Mouse (Mus musculus) neutrophil, adult 5-6 weeks (primary cell): ENCODE results near the gene Zfp747. TPM values are rescaled to one million over a fixed set of nuclear protein-coding genes. Genes with fewer than 3 reads are reported as not detected.
"Not testable (repeated sequence)": the region's sequence is repeated elsewhere in the genome, so short reads cannot be mapped to it uniquely, and the experiment has no call there.

ENCODE experiments used
- ATAC-seq: fragments of 151-379, 151-347 bp; 2 replicates; pipeline ENCODE4 v1.8.0; 2017; ENCODE audit warnings: mild to moderate bottlenecking, moderate TSS enrichment; ENCODE audit not compliant: insufficient number of reproducible peaks, poor library complexity, low FRiP score, severe bottlenecking; ENCODE audit errors: extremely low read depth
- total RNA-seq: library from RNA; stranded (forward); fragments of 200-1000 nt; gene quantifications from 2 replicates; pipeline ENCODE4 v1.2.3, GENCODE M21; 2017

Gene Zfp747
- total RNA-seq, 1 experiment from 2014 or later, result 24.2 TPM

GRCm38 (mm10) chr7:127342888-127343287 lies 33.0 kb downstream of the Zfp747 start:
- no peak for ATAC-seq

DNA sequence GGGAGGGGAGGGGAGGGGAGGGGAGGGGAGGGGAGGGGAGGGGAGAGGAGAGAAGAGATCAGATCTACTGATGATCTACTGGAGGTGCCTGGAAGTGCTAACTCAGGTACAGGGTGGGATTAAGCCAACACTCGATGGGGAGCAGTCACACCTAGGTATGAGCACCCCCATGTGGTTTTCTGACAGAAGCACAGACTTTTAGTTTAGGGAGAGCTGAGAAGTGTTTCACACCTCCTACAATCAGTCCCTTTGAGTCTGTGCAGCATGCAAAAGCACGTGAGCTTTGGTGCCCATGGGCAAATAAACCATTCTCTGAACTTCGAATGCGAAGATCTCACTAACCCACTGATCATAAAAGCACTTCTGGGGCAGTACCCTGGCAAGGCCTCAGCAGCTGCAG lies 33.5 kb downstream of the Zfp747 start:
- no peak for ATAC-seq

- ATAC-seq, result not testable (repeated sequence)
Observed at GRCm38 (mm10) chr7:127341861-127342260, 34.0 kb downstream of the Zfp747 start.

DNA sequence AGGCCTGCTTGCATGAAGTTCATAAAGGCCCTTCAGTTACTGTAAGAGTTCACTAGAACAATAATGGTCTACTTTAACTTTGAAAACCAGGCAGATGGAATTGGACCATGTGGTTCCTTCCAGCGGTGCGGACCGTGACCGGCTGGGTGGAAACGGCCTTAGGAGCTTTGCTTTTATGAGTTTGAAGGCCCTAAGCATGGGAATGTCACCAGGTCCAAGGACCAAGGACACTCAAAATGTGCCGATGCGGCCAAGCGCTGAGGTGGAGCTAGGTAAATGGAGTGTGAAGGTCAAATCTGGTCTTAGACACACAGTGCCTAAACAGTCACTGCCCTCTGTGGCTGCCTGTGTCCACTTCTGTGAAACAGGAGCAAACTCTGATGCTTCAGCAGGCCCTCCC lies 34.5 kb downstream of the Zfp747 start:
- ATAC-seq, result no peak

GRCm38 (mm10) chr7:127337636-127338035 lies 38.2 kb downstream of the Zfp747 start:
- ATAC-seq, result no peak

DNA sequence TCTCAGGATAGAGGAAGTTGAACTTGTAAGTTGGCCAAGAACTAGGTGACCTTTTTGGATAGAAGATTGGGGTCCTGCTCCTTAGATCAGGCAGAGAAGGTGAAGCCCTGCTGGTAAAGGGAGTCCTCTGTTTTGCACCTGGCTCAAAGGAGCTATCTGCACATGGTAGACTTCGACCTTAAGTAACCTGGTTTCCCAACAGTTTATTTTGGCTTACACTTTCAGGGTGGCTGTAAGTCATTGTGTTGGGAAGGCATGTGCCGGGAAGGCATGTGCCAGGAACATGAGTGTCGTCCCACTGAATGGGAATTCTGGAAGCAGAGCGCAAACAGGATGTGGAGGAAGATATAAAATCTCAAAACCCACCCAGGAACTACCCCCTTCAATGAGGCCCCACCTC lies 40.2 kb downstream of the Zfp747 start:
- ATAC-seq, result no peak

- no peak for ATAC-seq
Observed at GRCm38 (mm10) chr7:127333240-127333639, 42.6 kb downstream of the Zfp747 start.

DNA sequence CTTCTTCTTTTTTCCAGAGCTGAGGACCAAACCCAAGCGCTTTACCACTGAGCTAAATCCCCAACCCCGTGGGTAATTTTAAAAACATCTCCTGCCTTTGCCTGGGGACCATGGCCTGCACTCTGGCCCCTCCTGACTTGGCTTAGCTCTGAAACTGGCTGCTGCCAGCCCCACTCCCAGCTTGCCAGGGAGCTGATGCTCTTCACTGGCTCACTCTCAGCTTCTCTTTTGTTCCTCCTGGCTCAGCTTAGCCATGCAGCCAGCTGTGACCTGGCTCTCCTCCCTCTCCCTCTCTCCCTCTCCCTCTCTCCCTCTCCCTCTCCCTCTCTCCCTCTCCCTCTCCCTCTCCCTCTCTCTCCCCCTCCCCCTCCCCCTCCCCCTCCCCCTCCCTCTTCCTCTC lies 49.2 kb downstream of the Zfp747 start:
- no peak for ATAC-seq

DNA sequence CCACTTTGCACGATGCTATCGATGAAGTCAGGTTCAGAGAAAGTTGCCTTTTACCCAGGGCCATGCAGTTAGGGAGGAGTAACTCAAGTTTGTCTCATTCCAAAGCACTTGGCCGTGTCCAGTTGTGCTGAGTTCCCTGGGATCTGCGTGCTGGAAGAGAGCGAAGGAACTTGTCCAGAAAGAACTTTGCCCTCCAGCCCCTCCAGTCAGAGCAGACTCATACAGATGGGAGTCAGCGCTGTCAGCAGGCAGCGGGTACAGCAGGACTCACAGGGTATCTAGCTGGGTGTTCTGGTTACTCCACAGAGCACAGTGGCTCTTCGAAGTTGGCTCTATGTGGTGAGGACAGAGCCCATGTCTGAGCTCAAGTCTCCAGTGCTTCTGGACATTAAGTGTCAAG lies 50.3 kb downstream of the Zfp747 start:
- no peak for ATAC-seq

GRCm38 (mm10) chr7:127324944-127325343 lies 50.9 kb downstream of the Zfp747 start:
- ATAC-seq, result no peak

Other genes starting within 250 kb of the Zfp747 start
- gene Spn, start 238.2 kb downstream of the Zfp747 start, total RNA-seq, result 66.1 and 71.7 TPM in 2 replicates
- 54.4 and 58.3 TPM in 2 replicates for gene Cd2bp2, start 180.0 kb downstream of the Zfp747 start, total RNA-seq
- 92.2 and 99.7 TPM in 2 replicates for gene Tbc1d10b, start 167.6 kb downstream of the Zfp747 start, total RNA-seq
- 8.6 and 10.9 TPM in 2 replicates for gene Mylpf, start 167.2 kb downstream of the Zfp747 start, total RNA-seq
- 17.9 and 18.5 TPM in 2 replicates for gene Zfp553, start 143.0 kb downstream of the Zfp747 start, total RNA-seq
- gene Sept1, start 142.9 kb downstream of the Zfp747 start, total RNA-seq, result 189 and 198 TPM in 2 replicates
- 6.1 and 7.4 TPM in 2 replicates for gene Zfp771, start 131.8 kb downstream of the Zfp747 start, total RNA-seq
- 6.8 and 8.0 TPM in 2 replicates for gene Dctpp1, start 115.3 kb downstream of the Zfp747 start, total RNA-seq
- gene Sephs2, start 102.0 kb downstream of the Zfp747 start, total RNA-seq, result 193 and 208 TPM in 2 replicates
- gene Itgal, start 79.8 kb downstream of the Zfp747 start, total RNA-seq, result 144 and 148 TPM in 2 replicates
- 5.4 and 6.8 TPM in 2 replicates for gene Zfp768, start 30.5 kb downstream of the Zfp747 start, total RNA-seq
- 7.7 and 8.7 TPM in 2 replicates for gene 9130019O22Rik, start 11.1 kb upstream of the Zfp747 start, total RNA-seq
- gene E430018J23Rik, start 17.6 kb upstream of the Zfp747 start, total RNA-seq, result 7.7 and 9.8 TPM in 2 replicates
- 19.3 and 24.2 TPM in 2 replicates for gene Zfp764, start 30.8 kb upstream of the Zfp747 start, total RNA-seq
- gene Zfp688, start 46.0 kb upstream of the Zfp747 start, total RNA-seq, result 21.1 and 22.7 TPM in 2 replicates
- 2.1 and 2.7 TPM in 2 replicates for gene Zfp689, start 73.1 kb upstream of the Zfp747 start, total RNA-seq
- 129 and 155 TPM in 2 replicates for gene Prr14, start 83.6 kb upstream of the Zfp747 start, total RNA-seq
- 92.1 and 93.0 TPM in 2 replicates for gene Fbrs, start 103.1 kb upstream of the Zfp747 start, total RNA-seq
- 38.2 and 45.9 TPM in 2 replicates for gene Srcap, start 135.9 kb upstream of the Zfp747 start, total RNA-seq
- gene Gm42715, start 143.5 kb upstream of the Zfp747 start, total RNA-seq, result 11.8 and 12.4 TPM in 2 replicates
- 0.58 and 9.6 TPM in 2 replicates for gene Tmem265, start 185.3 kb upstream of the Zfp747 start, total RNA-seq
- 74.8 and 88.3 TPM in 2 replicates for gene Phkg2, start 197.3 kb upstream of the Zfp747 start, total RNA-seq
- gene Ccdc189, start 212.5 kb upstream of the Zfp747 start, total RNA-seq, result 11.8 and 16.8 TPM in 2 replicates
- gene Rnf40, start 212.7 kb upstream of the Zfp747 start, total RNA-seq, result 127 and 137 TPM in 2 replicates
- 1.7 and 2.2 TPM in 2 replicates for gene Zfp629, start 239.7 kb upstream of the Zfp747 start, total RNA-seq